Mouse (Mus musculus) G1E (cell line): ENCODE results near the gene Ppwd1.

Source experiments
- CTCF ChIP-seq: IDR thresholded peaks from 2 replicates; pipeline ENCODE4 v1.5.1; 2012; ENCODE audit warnings: low read depth, low read length, inconsistent platforms, mixed read lengths
- GATA1 ChIP-seq: IDR thresholded peaks from 2 replicates; pipeline ENCODE4 v1.6.1; 2012; ENCODE audit warnings: borderline replicate concordance, low read length, inconsistent platforms, mixed read lengths
- GATA2 ChIP-seq: IDR thresholded peaks from 2 replicates; pipeline ENCODE4 v1.6.1; 2012; ENCODE audit warnings: low read depth, low read length, inconsistent platforms, borderline replicate concordance

- TF ChIP-seq CTCF = no peak
- no peak for TF ChIP-seq GATA2
- TF ChIP-seq GATA1 = no peak
Observed at GRCm38 (mm10) chr13:104204313-104204712, 24.3 kb downstream of the Ppwd1 start.
